Mouse (Mus musculus) ZHBTc4 (cell line): ENCODE data around the gene Thrap3.
"Not testable (repeated sequence)": the region's sequence is repeated elsewhere in the genome, so short reads cannot be mapped to it uniquely, and the experiment has no call there.

Source experiments
- DNase-seq: peaks from one replicate; pipeline ENCODE4 v3.0.0-alpha.2; 2011; ENCODE audit warnings: low read depth, low spot score

The Thrap3 gene

DNA sequence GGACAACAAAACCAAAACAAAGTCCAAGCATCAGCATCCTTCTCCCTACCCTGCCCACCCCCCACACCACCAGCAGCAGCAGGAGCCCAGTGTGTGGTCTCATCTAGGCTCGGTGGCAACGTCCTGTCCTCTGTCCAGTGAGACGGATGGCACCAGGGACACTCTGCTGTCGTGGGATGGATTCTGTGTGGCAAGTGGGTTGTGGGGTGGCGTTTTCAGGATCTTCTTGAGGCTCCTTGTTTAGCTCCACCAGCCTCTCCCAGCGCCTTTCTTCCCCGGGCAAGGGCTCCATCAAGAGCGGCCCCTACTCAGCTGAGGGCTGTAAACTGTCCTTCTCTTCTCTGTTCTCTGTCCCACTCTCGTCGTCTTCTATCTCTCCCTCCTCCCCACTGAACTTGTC lies 37.5 kb downstream of the Thrap3 start:
- DNase-seq = not testable (repeated sequence)

DNA sequence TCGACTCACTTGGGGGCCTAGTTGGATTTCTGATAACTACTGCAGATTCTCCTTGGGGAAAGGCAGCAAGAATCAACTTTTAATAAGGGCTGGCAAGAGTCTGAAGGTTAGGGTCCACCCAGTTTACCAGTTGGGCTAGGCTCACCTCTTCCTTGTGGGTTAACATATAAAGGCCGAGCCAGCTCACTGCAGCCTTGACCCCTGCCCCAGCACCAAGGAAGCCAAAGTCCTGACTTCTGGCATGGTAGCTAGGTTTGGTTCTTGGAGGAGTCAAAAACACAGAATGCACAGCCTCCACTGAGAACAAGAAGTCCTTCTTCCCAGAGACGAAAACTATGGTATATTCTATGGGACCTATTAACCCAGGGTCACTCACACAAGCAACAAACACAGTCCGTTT lies 38.9 kb downstream of the Thrap3 start:
- no peak for DNase-seq

GRCm38 (mm10) chr4:126163067-126163659 lies 39.4 kb downstream of the Thrap3 start, which contains the start of gene Sh3d21:
Sh3d21 (minus strand) TSS chr4:126163491.
- peak; percentile 75 for DNase-seq

- peak; percentile 93 for DNase-seq
Observed at GRCm38 (mm10) chr4:126162544-126163066, 40.0 kb downstream of the Thrap3 start.

DNA sequence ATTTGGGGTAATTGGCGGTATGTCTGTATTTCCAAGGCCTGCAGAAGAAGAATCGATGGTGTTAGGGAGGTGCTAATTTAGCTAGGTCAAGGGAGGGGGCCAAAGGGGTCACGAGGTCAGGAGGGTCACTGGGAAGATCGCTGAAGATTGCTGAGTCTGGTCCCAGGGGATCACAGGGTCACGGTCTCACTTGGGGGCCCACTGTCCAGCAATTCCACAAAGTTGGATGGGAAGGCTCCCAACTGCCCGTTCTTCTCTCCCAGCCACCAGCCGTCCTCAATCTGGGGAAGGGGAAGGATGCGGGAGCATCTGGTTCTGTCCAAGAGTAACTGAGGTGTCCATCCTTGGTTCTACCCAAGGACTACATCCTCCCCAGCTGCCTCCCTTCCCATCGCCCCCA lies 40.6 kb downstream of the Thrap3 start:
- no peak for DNase-seq

- DNase-seq = no peak
Observed at GRCm38 (mm10) chr4:126161456-126161855, 41.1 kb downstream of the Thrap3 start.

DNA sequence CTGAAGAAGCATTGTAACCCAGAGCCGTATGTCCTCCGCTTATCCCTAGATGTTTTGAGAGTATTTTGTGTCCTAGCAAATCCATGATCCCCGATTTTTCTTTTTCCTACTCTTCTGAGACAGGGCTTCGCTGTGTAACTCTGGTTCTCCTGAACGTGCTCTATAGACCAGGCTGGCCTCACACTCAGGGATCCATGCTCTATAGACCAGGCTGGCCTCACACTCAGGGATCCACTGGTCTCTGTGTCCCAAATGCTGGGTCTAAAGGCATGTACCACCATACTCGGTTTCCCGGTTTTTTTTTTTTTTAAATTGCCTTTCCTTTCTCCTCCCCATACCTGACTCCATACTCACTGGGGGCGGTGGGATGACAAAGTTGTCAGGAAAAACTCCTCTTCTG lies 41.6 kb downstream of the Thrap3 start:
- no peak for DNase-seq

GRCm38 (mm10) chr4:126159455-126159854 lies 43.1 kb downstream of the Thrap3 start:
- DNase-seq = no peak

GRCm38 (mm10) chr4:126157562-126157961 lies 45.0 kb downstream of the Thrap3 start:
- peak; percentile 64 for DNase-seq

GRCm38 (mm10) chr4:126156617-126157016 lies 45.9 kb downstream of the Thrap3 start:
- peak; percentile 90 for DNase-seq

DNA sequence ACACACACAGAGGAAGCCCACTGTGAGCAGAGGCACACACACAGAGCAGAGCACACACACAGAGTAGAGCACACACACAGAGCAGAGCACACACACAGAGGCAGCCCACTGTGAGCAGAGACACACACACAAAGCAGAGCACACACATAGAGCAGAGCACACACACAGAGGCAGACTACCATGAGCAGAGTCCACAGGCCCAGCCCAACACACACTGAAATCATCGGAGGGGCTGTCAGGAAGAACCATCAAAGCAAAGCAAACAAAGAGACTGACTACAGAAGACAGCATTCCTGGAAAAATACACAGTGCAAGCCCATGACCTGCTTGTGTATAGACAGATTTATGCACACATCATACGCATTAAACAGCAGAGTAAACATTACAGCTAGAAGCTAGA lies 46.7 kb downstream of the Thrap3 start:
- DNase-seq = no peak

DNA sequence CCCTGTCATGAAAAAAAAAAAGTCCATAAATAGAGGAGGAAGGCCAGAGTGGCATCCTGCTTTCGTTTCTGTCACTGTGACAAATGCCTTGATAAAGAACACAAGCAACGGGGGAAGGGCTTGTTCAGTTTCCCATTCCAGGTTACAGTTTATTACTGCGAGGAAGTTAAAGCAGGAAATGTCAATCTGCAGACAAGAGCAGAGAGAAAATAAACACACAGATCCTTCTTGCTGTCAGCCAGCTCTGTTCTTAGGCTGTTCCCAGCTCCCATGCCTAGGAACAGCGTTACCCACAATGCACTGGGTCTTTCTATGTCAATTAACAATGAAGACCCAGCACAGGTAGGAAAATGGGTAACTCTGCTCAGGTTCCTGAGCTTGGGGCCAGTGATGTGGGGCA lies 47.4 kb downstream of the Thrap3 start:
- DNase-seq = no peak

- DNase-seq = no peak
Observed at GRCm38 (mm10) chr4:126152864-126153263, 49.7 kb downstream of the Thrap3 start.

DNA sequence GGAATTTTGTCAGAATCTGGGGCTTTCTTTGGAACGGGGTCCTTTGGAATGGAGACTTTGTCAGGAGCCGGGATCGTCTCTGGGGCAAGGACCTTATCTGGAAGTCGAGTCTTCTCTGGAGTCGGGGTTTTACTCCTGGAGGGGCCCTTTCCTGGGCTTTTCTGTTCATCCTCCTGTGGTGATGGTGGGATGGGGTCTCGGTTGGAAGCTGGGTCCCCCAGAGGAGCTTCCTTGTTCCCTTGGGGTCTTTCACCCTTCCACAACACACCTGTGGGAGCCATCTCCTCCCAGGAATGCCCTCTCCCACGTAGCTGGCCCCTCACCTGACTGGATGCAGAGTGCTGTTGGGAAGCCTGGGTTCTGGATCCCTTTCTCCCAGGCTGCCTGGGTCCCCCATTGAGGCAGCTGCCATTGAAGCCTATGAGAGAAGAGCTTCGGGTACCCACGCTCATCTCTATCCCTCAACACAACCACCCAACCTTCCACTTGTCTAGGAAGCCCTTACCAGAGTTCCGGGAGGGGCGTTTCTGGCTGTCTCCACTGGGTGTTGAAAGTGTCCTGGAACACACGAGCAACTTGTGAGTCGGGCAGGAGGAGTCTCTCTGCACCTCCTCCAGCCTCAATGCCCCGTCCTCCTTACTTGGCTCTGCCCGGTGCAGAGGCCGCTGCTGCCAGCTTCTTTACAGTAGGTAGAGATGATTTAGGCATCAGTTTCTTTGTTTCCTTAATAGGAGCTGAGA lies 50.7 kb downstream of the Thrap3 start:
- no peak for DNase-seq

DNA sequence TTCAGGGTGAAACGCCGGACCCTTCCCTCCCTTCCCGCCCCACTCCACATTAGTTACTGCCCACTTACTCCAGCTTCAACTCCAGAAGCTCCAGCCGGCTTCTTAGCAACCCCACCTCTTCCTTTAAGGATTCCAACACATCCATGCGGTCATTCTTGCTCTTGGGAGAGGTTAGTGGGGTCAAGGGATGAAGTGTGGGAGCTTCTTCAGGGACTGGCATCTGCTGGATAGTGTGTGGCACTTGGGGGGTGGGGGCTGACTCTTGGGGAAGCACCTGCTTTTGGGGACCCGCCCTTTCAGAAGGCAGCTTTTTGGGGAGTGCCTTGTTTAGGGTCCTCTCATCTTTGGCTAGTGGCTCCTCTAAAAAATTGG lies 51.6 kb downstream of the Thrap3 start:
- DNase-seq = no peak

DNA sequence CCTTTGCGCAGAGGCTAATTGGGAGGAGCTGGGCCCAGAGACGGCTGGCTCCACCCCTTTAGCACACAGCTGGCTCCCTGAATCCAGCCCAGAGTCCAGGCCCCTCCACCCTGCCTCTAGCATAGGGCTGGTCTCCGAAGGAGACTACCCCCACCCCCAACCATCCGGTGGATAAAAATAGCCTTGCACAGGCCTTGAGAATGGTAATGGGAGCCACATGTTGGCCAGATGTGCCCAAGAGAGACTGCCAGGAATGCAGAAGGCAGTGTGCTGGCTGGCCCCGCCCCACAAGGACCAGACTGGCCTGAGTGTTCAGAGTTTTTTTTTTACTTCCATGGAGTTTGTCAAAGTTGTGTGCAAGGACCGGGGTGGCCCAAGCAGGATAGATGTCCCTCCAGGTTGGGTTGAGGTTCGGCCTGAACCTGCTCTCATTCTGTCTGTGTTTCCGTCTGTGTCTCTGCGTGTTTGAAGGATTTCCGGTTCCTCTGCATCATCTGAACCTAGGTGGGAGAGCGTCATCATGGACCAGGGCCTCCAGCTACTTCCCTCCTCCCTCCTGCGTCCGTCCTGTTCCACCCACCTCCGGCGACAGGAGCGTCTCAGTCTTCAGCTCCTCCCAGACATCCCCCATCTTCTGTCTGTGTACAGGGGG lies 52.1 kb downstream of the Thrap3 start:
- peak; percentile 90 for DNase-seq

DNA sequence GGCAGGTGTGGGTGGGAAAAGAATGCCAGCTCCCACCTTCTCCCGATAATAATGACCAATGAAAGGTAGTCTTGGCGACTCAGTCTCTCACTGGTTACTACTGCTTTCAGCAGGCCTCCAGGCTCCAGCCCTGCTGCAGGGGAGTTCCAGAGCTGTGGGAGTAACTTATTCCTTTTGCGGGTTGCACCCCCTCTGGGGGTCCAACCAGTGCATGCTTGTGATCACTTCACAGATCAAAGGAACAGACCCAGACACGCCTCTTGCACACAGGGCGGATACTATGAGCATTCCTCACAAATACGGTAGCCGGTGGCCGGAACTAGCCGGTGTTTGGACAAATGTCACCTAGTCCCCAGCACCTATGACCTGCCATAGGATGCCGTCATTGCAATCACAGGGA lies 52.8 kb downstream of the Thrap3 start:
- DNase-seq = peak; percentile 56

- DNase-seq = no peak
Observed at GRCm38 (mm10) chr4:126149041-126149676, 53.4 kb downstream of the Thrap3 start.

- peak; percentile 82 for DNase-seq
Observed at GRCm38 (mm10) chr4:126148161-126148961, 54.2 kb downstream of the Thrap3 start.

GRCm38 (mm10) chr4:126147533-126148160 lies 54.9 kb downstream of the Thrap3 start, which contains the start of gene Eva1b:
Eva1b (plus strand) TSS chr4:126147744.
- peak; percentile 53 for DNase-seq
